Mouse (Mus musculus) forebrain, embryonic 10.5 days (tissue): ENCODE results near the gene Otud7b. TPM values are rescaled to one million over a fixed set of nuclear protein-coding genes. Genes with fewer than 3 reads are reported as not detected.
"Not testable (repeated sequence)": the region's sequence is repeated elsewhere in the genome, so short reads cannot be mapped to it uniquely, and the experiment has no call there.

ENCODE experiments used
- DNase-seq: peaks from one replicate; pipeline ENCODE4 v3.0.0-alpha.2; 2017; ENCODE audit warnings: low spot score; ENCODE audit errors: extremely low spot score
- H3K27ac ChIP-seq: fragments of 300-500 bp; sonication (generic); 2 replicates; pipeline ENCODE4 v1.5.1; 2016; ENCODE audit warnings: mild to moderate bottlenecking
- H3K27me3 ChIP-seq: fragments of 300-500 bp; sonication (generic); 2 replicates; pipeline ENCODE4 v1.6.1; 2016; ENCODE audit warnings: mild to moderate bottlenecking; ENCODE audit not compliant: poor library complexity, severe bottlenecking
- H3K36me3 ChIP-seq: fragments of 300-500 bp; sonication (generic); replicated peaks from 2 replicates; pipeline ENCODE4 v1.6.1; 2016; ENCODE audit warnings: mild to moderate bottlenecking, moderate library complexity
- H3K4me1 ChIP-seq: fragments of 300-500 bp; sonication (generic); 2 replicates; pipeline ENCODE4 v1.6.1; 2016
- H3K4me3 ChIP-seq: fragments of 300-500 bp; sonication (generic); 2 replicates; pipeline ENCODE4 v1.5.1; 2016; ENCODE audit warnings: mild to moderate bottlenecking, moderate library complexity
- H3K9me3 ChIP-seq: fragments of 300-500 bp; sonication (generic); 2 replicates; pipeline ENCODE4 v1.6.1; 2016; ENCODE audit warnings: mild to moderate bottlenecking, moderate library complexity
- WGBS: fragments of 180-500 bp; shearing (Covaris S2); methylation state at CpG from one replicate; pipeline ENCODE4 v1.1.7; 2016; 5-methylcytosine and 5-hydroxymethylcytosine counted together
- polyA plus RNA-seq: library from polyadenylated mRNA; unstranded; fragments of >200 nt; fragmentation: Nextera tagmentation; extraction: Ambion mirVana; gene quantifications from 2 replicates; pipeline ENCODE4 v1.2.1, GENCODE M21; 2016

Gene Otud7b
- polyA plus RNA-seq, 1 experiment from 2014 or later: 14.1 TPM

DNA sequence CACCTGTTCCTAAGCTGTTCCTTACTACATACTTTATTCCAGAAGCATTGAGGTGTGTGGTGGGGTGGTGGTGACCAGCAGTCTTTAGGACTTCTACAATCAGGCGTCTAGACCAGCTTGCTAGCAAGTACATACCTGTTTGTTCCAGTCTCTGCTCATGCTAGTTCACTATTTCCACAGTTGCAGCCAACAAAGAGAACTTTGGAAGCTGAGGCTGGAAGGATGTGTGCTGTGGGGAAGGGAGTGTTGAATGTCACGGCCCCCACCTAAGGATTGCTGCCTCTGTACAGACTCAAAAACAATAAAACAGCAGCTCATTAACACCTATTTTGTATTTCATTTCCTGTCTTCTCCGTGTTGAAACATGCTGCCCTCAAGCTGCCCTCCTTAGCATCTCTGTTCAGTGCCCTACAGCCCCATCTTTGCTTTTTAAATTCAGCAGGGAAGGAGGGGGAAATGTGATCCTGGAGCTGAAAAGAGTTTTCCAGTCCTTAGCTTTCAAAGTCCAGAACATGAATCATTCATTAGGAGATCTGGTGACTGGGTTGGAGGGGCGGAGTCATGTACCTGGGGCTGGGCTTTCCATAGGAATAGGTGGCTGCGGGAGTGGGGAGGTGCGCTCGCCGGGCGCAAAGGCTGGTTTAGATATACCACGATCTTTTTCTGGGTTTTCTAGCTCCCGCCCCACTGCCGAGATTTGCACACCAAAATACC lies 56.6 kb downstream of the Otud7b start:
- Histone ChIP-seq H3K36me3 (peaks cover 3% of the 10 kb centered on the region), H3K27me3 (peaks cover 20% of the 10 kb centered on the region; the same call in 1 of the 2 replicates), H3K27ac (peak overlapping the region; percentile 80), H3K4me3 (peak overlapping the region; percentile 55), H3K4me1 (peaks cover 28% of the 10 kb centered on the region), H3K9me3 (no peaks in the 10 kb centered on the region)
- DNase-seq: peak; percentile 35
- 3% methylated on average over 12 of the region's 12 CpGs for WGBS

DNA sequence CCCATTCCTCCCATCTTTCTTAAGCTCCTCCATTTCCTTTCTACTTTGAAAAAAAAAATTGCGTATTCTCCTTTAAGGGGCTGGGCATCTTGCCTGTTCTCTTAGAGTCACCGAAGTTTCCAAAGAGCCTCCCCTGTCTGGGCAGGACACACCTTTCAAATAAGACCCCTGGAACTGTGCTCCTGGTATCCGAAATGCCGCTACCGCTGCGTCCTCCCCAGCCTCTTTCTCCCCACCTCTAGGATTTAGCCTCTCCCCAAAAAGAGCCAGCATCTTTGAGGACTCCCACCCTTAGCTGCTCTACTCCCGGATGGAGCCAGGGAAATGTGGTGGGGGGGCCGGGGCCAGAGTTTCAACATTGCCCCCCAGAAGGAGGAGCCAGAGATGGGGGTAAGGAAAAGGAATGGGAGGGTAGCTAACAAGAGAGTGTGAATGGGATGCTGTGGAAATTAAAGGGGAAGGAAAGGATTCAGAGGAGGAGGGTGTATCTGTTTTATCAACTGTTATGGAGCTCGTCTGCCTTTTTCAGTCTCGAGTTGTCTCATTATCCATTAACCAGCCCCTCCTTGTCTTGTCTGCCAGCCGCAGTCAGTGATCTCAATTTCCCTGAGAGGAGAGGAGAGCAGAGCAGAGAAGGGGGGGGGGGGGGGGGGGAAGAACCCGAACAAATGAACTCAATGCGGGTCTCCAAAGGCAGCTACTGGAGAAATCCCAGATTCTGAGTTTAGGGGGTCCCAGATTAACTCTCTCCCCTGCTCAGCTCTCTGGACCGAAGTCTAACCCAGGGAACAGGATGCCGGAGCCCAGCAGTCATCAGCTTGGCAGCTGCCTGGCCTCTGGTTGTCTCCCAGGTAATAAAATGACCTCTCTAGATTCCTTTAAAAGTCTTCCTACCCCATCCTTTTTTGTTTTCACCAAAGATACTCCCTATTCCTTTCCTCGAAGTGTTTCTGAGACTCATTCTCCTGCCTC lies 57.8 kb downstream of the Otud7b start, which contains the start of gene Mtmr11:
Mtmr11 (plus strand) TSS at position 136 of the 972 bp plus-strand sequence.
- no peaks in the 10 kb centered on the region for H3K9me3 ChIP-seq
- WGBS: 11% methylated on average over 16 of the region's 16 CpGs
- peak within 1 kb of the TSS; percentile 80 for H3K27ac ChIP-seq
- H3K27me3 ChIP-seq: peaks cover 20% of the 10 kb centered on the region; the same call in 1 of the 2 replicates
- H3K4me3 ChIP-seq: peak within 1 kb of the TSS; percentile 55
- H3K36me3 ChIP-seq: no peaks in the 10 kb centered on the region; the same call in 1 of the 2 replicates
- peaks cover 28% of the 10 kb centered on the region for H3K4me1 ChIP-seq
- DNase-seq: no peak

DNA sequence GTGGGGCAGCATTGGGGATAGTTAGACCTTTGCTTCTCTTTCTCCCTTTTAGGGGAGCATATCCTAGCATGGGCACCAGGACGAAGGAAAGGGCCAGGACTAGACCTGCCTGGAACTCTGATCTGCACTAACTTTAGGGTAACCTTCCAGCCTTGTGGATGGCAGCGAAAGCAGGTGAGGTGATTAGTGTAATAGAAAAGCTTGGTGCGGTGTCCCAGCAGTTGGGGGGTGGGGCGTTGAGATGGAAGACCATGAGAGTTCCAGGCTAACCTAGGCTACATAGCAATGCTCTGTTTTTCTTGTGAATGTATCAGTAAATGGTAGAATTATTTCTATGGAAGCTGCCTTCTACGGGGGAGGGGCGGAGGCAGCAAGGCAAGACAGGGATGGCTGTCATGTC lies 58.7 kb downstream of the Otud7b start:
- Histone ChIP-seq H3K9me3 (no peaks in the 10 kb centered on the region), H3K4me1 (peaks cover 28% of the 10 kb centered on the region), H3K27ac (no peak overlapping the region), H3K4me3 (no peak overlapping the region), H3K36me3 (peaks cover under 1% of the 10 kb centered on the region; the same call in 1 of the 2 replicates), H3K27me3 (peaks cover 20% of the 10 kb centered on the region; the same call in 1 of the 2 replicates)
- 85% methylated on average over 6 of the region's 6 CpGs for WGBS
- no peak for DNase-seq

DNA sequence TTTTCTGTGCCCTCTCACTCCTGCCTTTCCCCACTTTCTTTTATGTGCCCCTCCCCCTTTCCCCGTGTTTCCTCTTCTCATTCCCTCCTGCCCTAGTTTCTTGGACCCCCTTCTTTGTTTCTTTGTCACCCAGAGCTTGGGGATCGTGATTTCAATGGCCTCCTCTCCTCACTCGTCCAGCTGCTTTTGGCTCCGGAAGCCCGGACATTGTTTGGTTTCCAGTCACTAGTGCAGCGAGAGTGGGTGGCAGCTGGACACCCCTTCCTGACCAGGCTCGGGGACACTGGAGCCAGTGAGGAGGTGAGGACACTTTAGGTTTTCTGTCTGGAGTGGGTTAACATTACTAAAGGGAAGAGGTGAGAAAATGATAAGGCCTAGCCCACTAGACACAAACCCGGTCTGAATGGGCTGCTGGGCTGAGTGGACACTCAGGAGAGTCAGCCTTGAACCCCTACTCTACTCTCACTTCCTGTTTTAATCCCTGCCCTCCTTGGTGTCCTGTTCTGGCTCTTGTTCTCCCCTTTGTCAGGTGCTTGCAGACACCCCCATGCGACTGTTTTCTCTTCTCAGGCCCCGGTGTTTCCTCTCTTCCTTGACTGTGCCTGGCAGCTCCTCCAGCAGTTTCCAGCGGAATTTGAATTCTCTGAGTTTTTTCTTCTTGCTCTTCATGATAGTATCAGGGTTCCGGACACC lies 64.3 kb downstream of the Otud7b start:
- Histone ChIP-seq H3K4me3 (no peak overlapping the region), H3K9me3 (no peaks in the 10 kb centered on the region), H3K27ac (no peak overlapping the region), H3K36me3 (peaks cover 23% of the 10 kb centered on the region), H3K27me3 (0 out of 2 replicates have a peak, but pooled peaks cover 3% of the 10 kb centered on the region), H3K4me1 (peaks cover 31% of the 10 kb centered on the region)
- no peak for DNase-seq
- WGBS: 74% methylated on average over 12 of the region's 12 CpGs

DNA sequence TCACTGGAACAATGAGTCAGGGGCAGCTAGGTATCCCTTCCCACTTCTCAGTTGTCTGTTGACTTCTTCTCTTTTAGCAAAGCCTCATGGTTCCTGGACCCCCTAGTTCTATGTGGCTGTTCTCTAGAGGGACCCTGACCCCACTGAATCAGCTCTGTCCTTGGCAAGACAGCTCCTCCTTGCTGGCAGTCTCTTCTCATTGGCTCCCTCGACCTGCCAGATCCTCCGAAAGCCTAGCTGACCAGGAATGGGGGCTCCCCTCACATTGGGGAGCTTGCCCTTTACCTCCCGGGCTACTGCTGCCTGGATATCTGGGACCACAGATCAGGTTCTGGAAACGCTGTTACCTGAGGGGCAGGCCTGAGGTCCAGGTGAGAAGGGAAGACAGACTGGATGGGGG lies 65.9 kb downstream of the Otud7b start:
- DNase-seq: no peak
- Histone ChIP-seq H3K9me3 (no peaks in the 10 kb centered on the region), H3K4me3 (peak overlapping the region; percentile 82; the same call in 1 of the 2 replicates), H3K36me3 (peaks cover 39% of the 10 kb centered on the region), H3K4me1 (peaks cover 46% of the 10 kb centered on the region), H3K27ac (peak overlapping the region; percentile 95; the same call in 1 of the 2 replicates), H3K27me3 (no peaks in the 10 kb centered on the region)
- 92% methylated on average over 4 of the region's 4 CpGs for WGBS

DNA sequence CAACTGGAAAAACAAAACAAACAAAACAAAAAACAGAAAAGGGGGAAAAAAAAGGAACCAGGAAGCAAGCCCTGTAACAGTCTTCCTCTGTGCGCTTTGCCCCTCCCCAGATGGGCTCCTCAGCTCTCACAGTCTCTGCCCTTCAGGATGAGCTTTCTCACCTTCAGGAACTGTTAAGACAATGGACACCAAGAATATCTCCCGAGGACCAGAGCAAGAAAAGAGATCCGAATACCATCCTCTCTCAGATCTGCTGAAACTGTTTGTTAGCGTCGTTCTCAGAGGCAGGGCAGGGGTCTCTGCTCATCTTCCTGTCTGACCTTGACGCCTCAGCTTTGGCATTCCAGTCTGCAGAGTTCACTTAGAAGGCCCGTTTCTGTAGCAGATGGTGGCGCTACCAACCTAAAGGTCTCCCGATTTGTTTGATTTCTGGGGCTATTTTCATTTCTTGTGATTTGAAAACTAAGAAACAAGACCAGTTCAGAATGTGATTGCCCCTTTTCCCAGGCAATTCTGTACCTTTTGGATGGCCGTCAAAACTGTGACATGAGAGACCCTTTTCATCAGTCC lies 66.7 kb downstream of the Otud7b start:
- H3K27ac ChIP-seq: peak overlapping the region; percentile 95
- H3K4me3 ChIP-seq: peak overlapping the region; percentile 82
- H3K36me3 ChIP-seq: peaks cover 47% of the 10 kb centered on the region
- 79% methylated on average over 10 of the region's 10 CpGs for WGBS
- H3K9me3 ChIP-seq: no peaks in the 10 kb centered on the region
- peaks cover 46% of the 10 kb centered on the region for H3K4me1 ChIP-seq
- H3K27me3 ChIP-seq: no peaks in the 10 kb centered on the region
- DNase-seq: no peak

DNA sequence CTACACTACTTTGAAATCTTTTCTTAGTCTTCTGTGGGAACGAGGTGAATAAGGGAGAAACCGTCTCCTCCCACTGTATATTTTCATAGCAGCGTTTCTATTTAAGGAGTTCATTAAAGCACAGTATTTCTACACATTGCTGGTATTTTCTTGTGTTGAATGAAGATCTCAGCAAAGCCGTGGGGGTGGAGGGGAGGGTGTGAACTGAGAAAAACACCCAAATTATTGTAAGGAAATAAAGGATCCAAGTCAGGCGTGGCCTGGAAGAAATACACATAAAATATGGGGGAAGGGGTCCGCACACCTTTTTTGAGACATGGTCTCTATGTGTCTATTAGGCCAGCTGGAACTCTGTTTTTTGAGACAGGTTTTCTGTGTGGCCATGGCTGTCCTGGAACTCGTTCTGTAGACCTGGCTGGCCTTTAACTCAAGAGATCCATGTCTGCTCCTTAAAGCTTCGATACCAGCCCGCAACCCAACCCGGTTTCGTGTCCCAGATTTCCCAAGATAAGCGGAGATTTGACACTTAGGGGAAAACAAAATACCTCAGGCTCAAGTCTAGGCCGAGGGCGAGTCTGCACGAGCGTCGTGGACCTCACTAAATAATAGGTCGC lies 67.4 kb downstream of the Otud7b start:
- Histone ChIP-seq H3K27me3 (no peaks in the 10 kb centered on the region), H3K4me1 (peaks cover 46% of the 10 kb centered on the region), H3K4me3 (peak overlapping the region; percentile 82), H3K36me3 (peaks cover 54% of the 10 kb centered on the region), H3K27ac (peak overlapping the region; percentile 95), H3K9me3 (no peaks in the 10 kb centered on the region)
- 27% methylated on average over 18 of the region's 18 CpGs for WGBS
- no peak for DNase-seq

DNA sequence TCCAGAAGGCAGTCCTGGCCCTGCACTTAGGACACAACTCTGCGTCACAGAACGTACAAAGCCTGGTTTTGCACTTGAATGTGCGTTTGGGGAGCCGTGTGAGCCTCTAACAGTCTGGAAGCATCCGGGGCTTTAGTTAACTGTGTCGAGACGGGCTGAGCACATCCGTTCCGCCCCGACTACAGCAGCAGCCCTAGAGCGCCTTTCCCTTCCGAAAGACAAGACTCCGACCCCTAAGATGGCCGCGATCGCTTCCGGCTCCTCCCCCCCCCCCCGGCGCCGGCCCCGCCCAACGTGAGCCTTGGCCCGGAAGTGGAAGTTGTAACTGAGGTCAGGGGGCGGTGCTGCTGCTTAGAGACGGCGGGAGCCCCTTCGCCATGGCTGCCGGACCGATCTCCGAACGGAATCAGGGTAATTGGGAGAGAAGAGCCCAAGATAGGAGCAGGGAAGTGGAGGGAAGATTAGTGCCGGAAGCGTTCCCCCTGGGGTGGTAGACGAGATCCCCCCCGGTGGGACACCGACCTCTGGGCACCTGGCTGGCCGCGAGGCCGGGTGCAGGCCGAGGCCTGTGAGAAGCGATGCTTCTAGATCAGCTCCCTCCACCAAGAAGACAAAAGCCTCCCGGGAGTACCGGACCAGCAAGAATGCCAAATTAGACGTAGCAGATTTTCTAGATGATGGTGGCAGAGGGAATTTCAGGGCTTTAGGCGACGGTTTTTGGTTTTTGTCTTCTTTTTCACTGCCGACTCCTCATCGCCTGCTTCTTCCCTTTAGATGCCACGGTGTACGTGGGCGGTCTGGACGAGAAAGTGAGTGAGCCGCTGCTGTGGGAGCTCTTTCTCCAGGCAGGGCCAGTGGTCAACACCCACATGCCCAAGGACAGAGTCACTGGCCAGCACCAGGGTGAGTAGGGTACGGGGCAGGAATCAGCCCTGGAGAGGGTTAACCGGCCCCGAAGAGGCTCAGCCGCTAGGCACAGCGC lies 68.2 kb downstream of the Otud7b start, which contains the start of gene Sf3b4:
Sf3b4 (plus strand) TSS at position 136 of the 982 bp plus-strand sequence.
- DNase-seq: peak; percentile 96
- peak within 1 kb of the TSS; percentile 95 for H3K27ac ChIP-seq
- H3K36me3 ChIP-seq: peaks cover 60% of the 10 kb centered on the region
- WGBS: under 1% methylated on average over 58 of the region's 58 CpGs
- H3K4me3 ChIP-seq: peak within 1 kb of the TSS; percentile 82
- H3K4me1 ChIP-seq: peaks cover 46% of the 10 kb centered on the region
- no peaks in the 10 kb centered on the region for H3K27me3 ChIP-seq
- no peaks in the 10 kb centered on the region for H3K9me3 ChIP-seq

DNA sequence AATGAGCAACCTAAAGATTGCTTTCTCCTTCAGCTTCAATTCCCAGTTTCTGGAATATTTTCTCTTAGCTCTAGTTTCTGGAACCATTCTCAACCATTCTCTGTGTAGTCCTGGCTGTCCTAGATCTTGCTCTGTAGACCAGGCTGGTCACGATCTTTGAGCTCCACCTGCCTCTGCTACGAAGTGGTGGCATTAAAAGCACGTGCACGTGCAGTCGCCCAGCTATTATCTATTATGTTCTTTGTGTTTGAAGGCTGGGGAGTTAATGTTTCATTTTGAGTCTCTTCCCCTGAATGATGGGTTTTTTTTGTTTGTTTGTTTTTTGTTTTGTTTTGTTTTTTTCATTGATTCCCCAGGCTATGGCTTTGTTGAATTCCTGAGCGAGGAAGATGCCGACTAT lies 68.9 kb downstream of the Otud7b start:
- WGBS: 43% methylated on average over 7 of the region's 7 CpGs
- no peak for DNase-seq
- Histone ChIP-seq H3K9me3 (no peaks in the 10 kb centered on the region), H3K27me3 (no peaks in the 10 kb centered on the region), H3K4me1 (peaks cover 46% of the 10 kb centered on the region), H3K4me3 (peak overlapping the region; percentile 82), H3K27ac (peak overlapping the region; percentile 95), H3K36me3 (peaks cover 65% of the 10 kb centered on the region)

DNA sequence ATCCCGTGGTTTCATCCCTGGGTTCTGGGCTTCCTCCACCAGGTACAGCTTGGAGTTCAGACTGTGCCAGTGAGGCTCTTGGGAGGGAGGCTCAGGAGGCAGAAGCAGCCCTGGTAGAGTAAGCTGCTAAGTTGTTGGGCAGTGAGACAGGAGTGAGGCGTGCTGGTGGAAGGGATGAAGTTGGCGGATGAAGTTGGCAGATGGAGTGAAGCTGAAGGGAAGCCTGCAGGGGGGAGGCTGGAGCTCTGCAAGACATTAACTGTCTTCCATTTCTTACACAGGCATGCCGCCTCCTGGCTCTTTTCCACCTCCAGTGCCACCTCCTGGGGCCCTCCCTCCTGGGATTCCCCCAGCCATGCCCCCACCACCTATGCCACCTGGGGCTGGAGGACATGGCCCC lies 69.7 kb downstream of the Otud7b start:
- peaks cover 67% of the 10 kb centered on the region for H3K36me3 ChIP-seq
- not testable (repeated sequence) for H3K27me3 ChIP-seq, DNase-seq, H3K27ac ChIP-seq, H3K9me3 ChIP-seq
- H3K4me3 ChIP-seq: peak overlapping the region; percentile 82
- H3K4me1 ChIP-seq: peaks cover 46% of the 10 kb centered on the region
- 92% methylated on average over 4 of the region's 4 CpGs for WGBS

DNA sequence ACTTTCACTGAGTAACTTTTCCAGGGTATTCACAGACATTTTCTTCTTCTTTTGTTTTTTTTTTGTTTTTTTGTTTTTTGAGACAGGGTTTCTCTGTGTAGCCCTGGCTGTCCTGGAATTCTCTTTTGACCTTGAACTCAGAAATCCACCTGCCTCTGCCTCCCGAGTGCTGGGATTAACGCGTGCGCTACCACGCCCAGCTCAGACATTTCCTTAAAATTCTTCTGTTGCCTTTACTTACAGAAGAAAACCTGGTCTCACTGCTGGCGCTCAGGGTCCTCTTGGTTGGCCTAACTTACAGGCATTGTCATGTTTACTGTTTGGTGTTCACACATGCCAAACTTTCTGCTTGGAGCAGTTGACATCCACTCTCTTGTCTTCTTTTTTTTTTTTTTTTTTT lies 70.9 kb downstream of the Otud7b start:
- DNase-seq: no peak
- Histone ChIP-seq H3K9me3 (no peaks in the 10 kb centered on the region), H3K36me3 (peaks cover 63% of the 10 kb centered on the region), H3K27me3 (no peaks in the 10 kb centered on the region), H3K4me3 (peak overlapping the region; percentile 5; the same call in 1 of the 2 replicates), H3K4me1 (peaks cover 43% of the 10 kb centered on the region), H3K27ac (no peak overlapping the region)
- 96% methylated on average over 6 of the region's 6 CpGs for WGBS
